Mouse (Mus musculus): ENCODE results near the gene Mbnl1. TPM values are rescaled to one million over a fixed set of nuclear protein-coding genes. Genes with fewer than 3 reads are reported as not detected.

Mbnl1 gene
- total and polyA plus RNA-seq, 2 experiments from 2014 or later, result 70.8 to 94.9 TPM

DNA sequence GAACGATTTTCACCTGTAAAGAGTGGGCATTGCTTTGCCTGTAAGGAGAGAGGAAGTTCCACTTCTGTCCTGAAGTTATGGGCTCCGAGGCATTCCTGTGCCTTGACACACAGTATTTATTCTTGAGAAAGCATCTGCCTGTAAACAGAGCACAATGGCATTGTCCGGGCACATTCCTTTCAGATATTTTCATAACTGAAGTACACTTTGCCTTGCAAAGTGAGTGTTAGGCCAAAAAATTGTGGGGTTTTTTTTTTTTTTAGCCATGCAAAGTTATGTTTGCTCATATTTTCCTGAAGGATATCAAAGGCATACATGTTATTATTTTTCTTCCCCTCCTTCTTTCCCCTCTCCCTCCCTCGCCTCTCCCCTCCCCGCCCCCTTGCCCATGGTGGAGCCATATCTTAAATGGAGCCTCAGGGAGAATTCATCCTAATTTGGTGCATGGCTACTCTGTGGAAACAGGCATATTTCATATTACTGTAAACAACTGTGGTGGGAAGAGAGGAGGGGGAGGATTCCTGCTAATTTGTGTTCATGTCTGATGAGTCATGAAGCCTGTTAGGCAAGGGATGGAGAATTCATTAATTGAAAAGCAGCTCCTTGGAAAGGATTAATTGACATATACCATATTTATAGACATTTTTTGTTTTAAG, 32.3 kb downstream of the Mbnl1 start:
- no peak overlapping the region for H3K4me3 ChIP-seq (ENCODE audit: low read depth, low read length)
- peaks cover 59% of the 10 kb centered on the region for H3K4me1 ChIP-seq (ENCODE audit: control insufficient read depth, insufficient read depth)
- peak overlapping the region; percentile 49 for H3K27ac ChIP-seq (ENCODE audit: low read depth)
- no peak for TF ChIP-seq CTCF (IDR thresholded peaks at IDR 0.05; ENCODE audit: low read depth)
- no peak for TF ChIP-seq EP300 (IDR thresholded peaks at IDR 0.05; ENCODE audit: low read depth)
- ATAC-seq (ENCODE audit: insufficient read depth, low read depth) (no peak), DNase-seq (ENCODE audit: low spot score) (peak; percentile 18)
- 40% methylated on average over 5 of the region's 5 CpGs for WGBS
- H3K4me2 ChIP-seq (ENCODE audit: low read depth, low read length), result peak overlapping the region; percentile 48
- H3K36me3 ChIP-seq (replicated peaks; ENCODE audit: control insufficient read depth, insufficient read depth, low read length), result no peaks in the 10 kb centered on the region
- peak overlapping the region; percentile 39; the same call in 1 of the 2 replicates for H3K9ac ChIP-seq (replicated peaks; ENCODE audit: low read depth, low read length)
- no peaks in the 10 kb centered on the region for H3K27me3 ChIP-seq (ENCODE audit: control insufficient read depth, insufficient read depth, low read length)
- no peaks in the 10 kb centered on the region for H3K9me3 ChIP-seq (replicated peaks; ENCODE audit: control insufficient read depth, low read length)

GRCm38 (mm10) chr3:60506821-60507220, 34.2 kb downstream of the Mbnl1 start:
- H3K36me3 ChIP-seq (replicated peaks; ENCODE audit: control insufficient read depth, insufficient read depth, low read length), result no peaks in the 10 kb centered on the region
- no peaks in the 10 kb centered on the region for H3K27me3 ChIP-seq (ENCODE audit: control insufficient read depth, insufficient read depth, low read length)
- no peak overlapping the region for H3K9ac ChIP-seq (replicated peaks; ENCODE audit: low read depth, low read length)
- no peak for ATAC-seq (ENCODE audit: insufficient read depth, low read depth)
- H3K27ac ChIP-seq (ENCODE audit: low read depth), result no peak overlapping the region
- TF ChIP-seq CTCF (IDR thresholded peaks at IDR 0.05; ENCODE audit: low read depth), result no peak
- no peak for TF ChIP-seq EP300 (IDR thresholded peaks at IDR 0.05; ENCODE audit: low read depth)
- H3K9me3 ChIP-seq (replicated peaks; ENCODE audit: control insufficient read depth, low read length), result no peaks in the 10 kb centered on the region
- H3K4me1 ChIP-seq (ENCODE audit: control insufficient read depth, insufficient read depth), result peaks cover 69% of the 10 kb centered on the region
- no peak overlapping the region for H3K4me3 ChIP-seq (ENCODE audit: low read depth, low read length)
- no peak for DNase-seq (ENCODE audit: low spot score)
- WGBS, result 86% methylated on average over 5 of the region's 5 CpGs
- no peak overlapping the region for H3K4me2 ChIP-seq (ENCODE audit: low read depth, low read length)

- H3K4me3 ChIP-seq (ENCODE audit: low read depth, low read length), result no peak overlapping the region
- DNase-seq (ENCODE audit: low spot score) (no peak), ATAC-seq (ENCODE audit: insufficient read depth, low read depth) (no peak)
- WGBS, result 85% methylated on average over 3 of the region's 3 CpGs
- H3K4me2 ChIP-seq (ENCODE audit: low read depth, low read length), result no peak overlapping the region
- no peaks in the 10 kb centered on the region for H3K36me3 ChIP-seq (replicated peaks; ENCODE audit: control insufficient read depth, insufficient read depth, low read length)
- no peak overlapping the region for H3K9ac ChIP-seq (replicated peaks; ENCODE audit: low read depth, low read length)
- peaks cover 68% of the 10 kb centered on the region for H3K4me1 ChIP-seq (ENCODE audit: control insufficient read depth, insufficient read depth)
- H3K9me3 ChIP-seq (replicated peaks; ENCODE audit: control insufficient read depth, low read length), result no peaks in the 10 kb centered on the region
- no peak for TF ChIP-seq EP300 (IDR thresholded peaks at IDR 0.05; ENCODE audit: low read depth)
- no peak for TF ChIP-seq CTCF (IDR thresholded peaks at IDR 0.05; ENCODE audit: low read depth)
- H3K27me3 ChIP-seq (ENCODE audit: control insufficient read depth, insufficient read depth, low read length), result no peaks in the 10 kb centered on the region
- H3K27ac ChIP-seq (ENCODE audit: low read depth), result no peak overlapping the region
These were observed 34.9 kb downstream of the Mbnl1 start for GRCm38 (mm10) chr3:60507496-60507895.

DNA sequence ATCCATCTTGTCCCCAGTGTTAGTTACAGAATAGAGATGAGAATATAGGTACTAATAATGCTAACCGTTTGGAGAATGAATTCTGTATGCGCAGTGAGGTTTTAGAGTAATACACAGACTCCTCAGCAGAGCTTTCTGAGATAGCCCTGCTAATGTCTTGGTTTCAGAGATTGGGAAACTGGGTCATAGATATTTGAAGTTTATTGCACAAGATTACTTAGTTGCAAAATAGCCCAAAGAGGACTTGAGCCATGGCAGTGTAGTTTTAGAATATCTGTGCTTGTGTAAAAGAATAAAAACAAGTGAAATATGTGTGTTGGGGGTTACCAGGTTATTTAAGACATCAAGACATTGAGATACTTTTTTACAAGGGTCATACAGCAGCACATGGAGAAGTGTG, 35.3 kb downstream of the Mbnl1 start:
- peaks cover 70% of the 10 kb centered on the region for H3K4me1 ChIP-seq (ENCODE audit: control insufficient read depth, insufficient read depth)
- H3K4me2 ChIP-seq (ENCODE audit: low read depth, low read length), result no peak overlapping the region
- no peak overlapping the region for H3K4me3 ChIP-seq (ENCODE audit: low read depth, low read length)
- 91% methylated on average over 2 of the region's 2 CpGs for WGBS
- 0 out of 2 replicates have a peak overlapping the region, but pooled peaks have one; percentile 61 for H3K27ac ChIP-seq (ENCODE audit: low read depth)
- ATAC-seq (ENCODE audit: insufficient read depth, low read depth) (no peak), DNase-seq (ENCODE audit: low spot score) (no peak)
- H3K36me3 ChIP-seq (replicated peaks; ENCODE audit: control insufficient read depth, insufficient read depth, low read length), result no peaks in the 10 kb centered on the region
- H3K9ac ChIP-seq (replicated peaks; ENCODE audit: low read depth, low read length), result no peak overlapping the region
- TF ChIP-seq EP300 (IDR thresholded peaks at IDR 0.05; ENCODE audit: low read depth), result no peak
- TF ChIP-seq CTCF (IDR thresholded peaks at IDR 0.05; ENCODE audit: low read depth), result no peak
- no peaks in the 10 kb centered on the region for H3K27me3 ChIP-seq (ENCODE audit: control insufficient read depth, insufficient read depth, low read length)
- no peaks in the 10 kb centered on the region for H3K9me3 ChIP-seq (replicated peaks; ENCODE audit: control insufficient read depth, low read length)

GRCm38 (mm10) chr3:60511197-60511596, 38.6 kb downstream of the Mbnl1 start:
- Histone ChIP-seq H3K9me3 (replicated peaks; ENCODE audit: control insufficient read depth, low read length) (no peaks in the 10 kb centered on the region), H3K27ac (ENCODE audit: low read depth) (no peak overlapping the region), H3K36me3 (replicated peaks; ENCODE audit: control insufficient read depth, insufficient read depth, low read length) (no peaks in the 10 kb centered on the region), H3K9ac (replicated peaks; ENCODE audit: low read depth, low read length) (no peak overlapping the region), H3K4me2 (ENCODE audit: low read depth, low read length) (no peak overlapping the region), H3K4me3 (ENCODE audit: low read depth, low read length) (no peak overlapping the region), H3K4me1 (ENCODE audit: control insufficient read depth, insufficient read depth) (peaks cover 66% of the 10 kb centered on the region), H3K27me3 (ENCODE audit: control insufficient read depth, insufficient read depth, low read length) (no peaks in the 10 kb centered on the region)
- DNase-seq (ENCODE audit: low spot score) (no peak), ATAC-seq (ENCODE audit: insufficient read depth, low read depth) (no peak)
- 92% methylated on average over 3 of the region's 3 CpGs for WGBS
- TF ChIP-seq CTCF (IDR thresholded peaks at IDR 0.05; ENCODE audit: low read depth) (no peak), EP300 (IDR thresholded peaks at IDR 0.05; ENCODE audit: low read depth) (no peak)

GRCm38 (mm10) chr3:60513337-60513736, 40.7 kb downstream of the Mbnl1 start:
- Histone ChIP-seq H3K4me1 (ENCODE audit: control insufficient read depth, insufficient read depth) (peaks cover 66% of the 10 kb centered on the region), H3K4me3 (ENCODE audit: low read depth, low read length) (no peak overlapping the region), H3K4me2 (ENCODE audit: low read depth, low read length) (no peak overlapping the region), H3K9me3 (replicated peaks; ENCODE audit: control insufficient read depth, low read length) (no peaks in the 10 kb centered on the region), H3K27ac (ENCODE audit: low read depth) (peak overlapping the region; percentile 44), H3K27me3 (ENCODE audit: control insufficient read depth, insufficient read depth, low read length) (no peaks in the 10 kb centered on the region), H3K9ac (replicated peaks; ENCODE audit: low read depth, low read length) (no peak overlapping the region), H3K36me3 (replicated peaks; ENCODE audit: control insufficient read depth, insufficient read depth, low read length) (no peaks in the 10 kb centered on the region)
- no peak for TF ChIP-seq CTCF (IDR thresholded peaks at IDR 0.05; ENCODE audit: low read depth)
- TF ChIP-seq EP300 (IDR thresholded peaks at IDR 0.05; ENCODE audit: low read depth), result no peak
- WGBS, result 38% methylated on average over 7 of the region's 7 CpGs
- no peak for DNase-seq (ENCODE audit: low spot score)
- ATAC-seq (ENCODE audit: insufficient read depth, low read depth), result no peak

Data from heart, postnatal 0 days (tissue).